Mouse (Mus musculus): ENCODE measurements at regions not wholly inside any gene's neighbourhood (a gene's known extent, or its start where the extent isn't known, plus 50 kb on each side); places are given as distances from the start of the nearest gene placed in this dataset.
"Not testable (repeated sequence)": the region's sequence is repeated elsewhere in the genome, so short reads cannot be mapped to it uniquely, and the experiment has no call there.

DNA sequence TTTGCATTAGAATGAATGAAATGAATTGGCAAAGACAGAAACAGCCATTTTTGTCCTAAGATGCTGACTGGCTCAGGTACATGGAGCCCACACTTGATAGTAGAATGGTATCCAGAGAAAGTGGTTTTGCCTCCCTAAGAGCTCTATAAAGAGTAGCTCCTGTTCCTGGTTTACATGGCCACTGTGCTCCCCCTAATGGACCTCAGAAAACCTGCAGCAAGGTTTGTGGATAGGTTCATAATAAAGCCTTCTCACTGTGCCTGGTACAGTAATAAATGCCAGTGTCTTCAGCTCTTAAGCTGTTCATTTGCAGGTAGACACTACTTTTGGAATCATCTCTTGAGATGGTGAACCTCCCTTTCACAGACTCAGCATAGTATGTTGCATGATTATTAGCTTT is 890.8 kb downstream of the Adam6a start:
- Histone ChIP-seq H3K27ac (ENCODE audit: low read length) (no peak overlapping the region), H3K4me1 (ENCODE audit: insufficient read depth, low read length) (no peaks in the 10 kb centered on the region), H3K4me2 (replicated peaks; ENCODE audit: low read depth, low read length) (no peak overlapping the region), H3K9me3 (ENCODE audit: low read length) (peaks cover 7% of the 10 kb centered on the region; the same call in 1 of the 2 replicates), H3K9ac (replicated peaks; ENCODE audit: low read length) (no peak overlapping the region), H3K4me3 (ENCODE audit: low read length) (no peak overlapping the region), H3K36me3 (ENCODE audit: insufficient read depth, low read length) (no peaks in the 10 kb centered on the region), H3K27me3 (ENCODE audit: insufficient read depth, low read length) (no peaks in the 10 kb centered on the region)
- no peak for ATAC-seq (ENCODE audit: low FRiP score, low TSS enrichment)

DNA sequence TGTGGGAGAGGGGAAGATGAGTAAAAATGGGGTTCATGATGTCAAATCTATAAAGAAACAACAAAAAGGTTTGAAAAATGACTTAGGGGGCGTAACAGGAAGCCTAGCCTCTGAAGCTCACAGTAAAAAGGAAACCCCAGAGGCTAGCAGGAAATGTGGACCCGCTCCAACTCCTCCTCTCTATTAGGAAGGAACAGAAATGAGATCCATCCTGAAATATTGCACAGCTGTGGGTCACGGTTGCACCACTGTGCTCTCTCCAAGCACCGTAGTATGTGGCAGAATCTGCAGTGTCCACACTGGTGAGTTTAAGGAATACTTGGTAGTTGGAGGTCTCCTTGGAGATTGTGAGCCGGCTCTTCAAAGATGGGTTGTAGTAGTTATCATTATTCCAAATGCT is 918.3 kb downstream of the Adam6a start:
- H3K4me3 ChIP-seq (ENCODE audit: low read length): no peak overlapping the region
- H3K9ac ChIP-seq (replicated peaks; ENCODE audit: low read length): no peak overlapping the region
- no peaks in the 10 kb centered on the region for H3K27me3 ChIP-seq (ENCODE audit: insufficient read depth, low read length)
- ATAC-seq (ENCODE audit: low FRiP score, low TSS enrichment): no peak
- WGBS: 76% methylated on average over 5 of the region's 5 CpGs
- no peaks in the 10 kb centered on the region for H3K36me3 ChIP-seq (ENCODE audit: insufficient read depth, low read length)
- no peaks in the 10 kb centered on the region for H3K4me1 ChIP-seq (ENCODE audit: insufficient read depth, low read length)
- H3K4me2 ChIP-seq (replicated peaks; ENCODE audit: low read depth, low read length): no peak overlapping the region
- H3K9me3 ChIP-seq (ENCODE audit: low read length): peaks cover 32% of the 10 kb centered on the region
- H3K27ac ChIP-seq (ENCODE audit: low read length): no peak overlapping the region

DNA sequence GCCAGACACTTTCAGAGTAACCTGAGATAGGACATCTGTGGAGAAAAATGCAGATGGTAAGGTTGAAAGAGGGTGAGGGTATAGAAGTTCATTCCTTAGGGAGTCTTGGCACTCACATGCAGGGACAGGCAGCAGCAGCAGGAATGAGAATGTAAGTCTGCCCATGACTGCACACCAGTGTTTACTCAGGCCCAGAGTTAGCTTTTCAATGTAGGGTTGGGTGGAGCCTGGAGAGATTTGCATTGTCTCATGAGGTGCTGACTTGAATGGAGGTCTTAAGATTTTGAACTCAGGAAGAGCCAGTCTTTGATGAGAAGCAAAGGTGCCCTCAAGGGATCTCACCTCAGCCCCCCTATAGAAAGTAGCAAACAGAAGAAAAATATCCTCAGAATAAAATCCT is 918.9 kb downstream of the Adam6a start:
- H3K36me3 ChIP-seq (ENCODE audit: insufficient read depth, low read length): no peaks in the 10 kb centered on the region
- H3K9ac ChIP-seq (replicated peaks; ENCODE audit: low read length): no peak overlapping the region
- no peaks in the 10 kb centered on the region for H3K4me1 ChIP-seq (ENCODE audit: insufficient read depth, low read length)
- no peaks in the 10 kb centered on the region for H3K27me3 ChIP-seq (ENCODE audit: insufficient read depth, low read length)
- H3K4me2 ChIP-seq (replicated peaks; ENCODE audit: low read depth, low read length): no peak overlapping the region
- H3K4me3 ChIP-seq (ENCODE audit: low read length): no peak overlapping the region
- H3K27ac ChIP-seq (ENCODE audit: low read length): no peak overlapping the region
- peaks cover 29% of the 10 kb centered on the region for H3K9me3 ChIP-seq (ENCODE audit: low read length)
- no peak for ATAC-seq (ENCODE audit: low FRiP score, low TSS enrichment)

DNA sequence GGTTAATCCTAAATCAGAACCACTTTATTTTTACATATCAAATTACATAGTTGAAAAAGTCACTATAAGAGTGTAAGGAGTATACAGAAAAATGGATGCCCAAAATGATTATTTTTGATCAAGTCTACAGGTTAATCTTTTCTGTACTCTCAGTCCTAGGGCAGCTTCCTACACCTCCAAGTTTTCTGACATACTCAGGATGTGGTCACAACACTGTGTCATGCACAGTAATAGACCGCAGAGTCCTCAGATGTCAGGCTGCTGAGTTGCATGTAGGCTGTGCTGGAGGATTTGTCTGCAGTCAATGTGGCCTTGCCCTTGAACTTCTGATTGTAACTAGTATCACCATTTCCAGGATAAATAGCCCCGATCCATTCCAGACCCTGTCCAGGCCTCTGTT is 925.1 kb downstream of the Adam6a start:
- WGBS: 88% methylated on average over 2 of the region's 2 CpGs
- H3K27ac ChIP-seq (ENCODE audit: low read length): no peak overlapping the region
- no peak overlapping the region for H3K4me3 ChIP-seq (ENCODE audit: low read length)
- H3K36me3 ChIP-seq (ENCODE audit: insufficient read depth, low read length): no peaks in the 10 kb centered on the region
- peaks cover 7% of the 10 kb centered on the region; the same call in 1 of the 2 replicates for H3K9me3 ChIP-seq (ENCODE audit: low read length)
- no peak overlapping the region for H3K4me2 ChIP-seq (replicated peaks; ENCODE audit: low read depth, low read length)
- no peak overlapping the region for H3K9ac ChIP-seq (replicated peaks; ENCODE audit: low read length)
- no peaks in the 10 kb centered on the region for H3K4me1 ChIP-seq (ENCODE audit: insufficient read depth, low read length)
- no peaks in the 10 kb centered on the region for H3K27me3 ChIP-seq (ENCODE audit: insufficient read depth, low read length)
- ATAC-seq (ENCODE audit: low FRiP score, low TSS enrichment): no peak

DNA sequence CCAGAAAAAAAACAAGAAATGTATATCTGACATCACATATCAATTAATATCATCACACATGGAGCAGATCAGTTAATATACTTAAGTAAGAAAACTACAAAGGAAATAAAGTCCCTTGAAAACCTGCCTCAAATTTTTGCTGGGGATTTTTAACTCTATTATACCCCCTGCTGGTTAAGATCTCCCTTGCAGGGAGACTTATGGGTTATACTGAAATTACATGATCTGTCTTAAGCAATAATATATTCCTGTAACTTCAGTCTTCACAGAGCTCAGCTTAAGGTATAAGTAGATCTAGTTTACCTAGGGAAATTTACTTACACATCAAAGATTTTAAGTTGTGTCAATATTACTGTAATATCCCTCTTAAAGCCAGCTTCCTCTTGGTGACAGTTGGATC is 929.0 kb downstream of the Adam6a start:
- H3K9me3 ChIP-seq (ENCODE audit: low read length): peaks cover 10% of the 10 kb centered on the region; the same call in 1 of the 2 replicates
- H3K27ac ChIP-seq (ENCODE audit: low read length); H3K36me3 ChIP-seq (ENCODE audit: insufficient read depth, low read length); H3K4me2 ChIP-seq (replicated peaks; ENCODE audit: low read depth, low read length); H3K27me3 ChIP-seq (ENCODE audit: insufficient read depth, low read length); H3K9ac ChIP-seq (replicated peaks; ENCODE audit: low read length); H3K4me1 ChIP-seq (ENCODE audit: insufficient read depth, low read length); ATAC-seq (ENCODE audit: low FRiP score, low TSS enrichment); H3K4me3 ChIP-seq (ENCODE audit: low read length): not testable (repeated sequence)

DNA sequence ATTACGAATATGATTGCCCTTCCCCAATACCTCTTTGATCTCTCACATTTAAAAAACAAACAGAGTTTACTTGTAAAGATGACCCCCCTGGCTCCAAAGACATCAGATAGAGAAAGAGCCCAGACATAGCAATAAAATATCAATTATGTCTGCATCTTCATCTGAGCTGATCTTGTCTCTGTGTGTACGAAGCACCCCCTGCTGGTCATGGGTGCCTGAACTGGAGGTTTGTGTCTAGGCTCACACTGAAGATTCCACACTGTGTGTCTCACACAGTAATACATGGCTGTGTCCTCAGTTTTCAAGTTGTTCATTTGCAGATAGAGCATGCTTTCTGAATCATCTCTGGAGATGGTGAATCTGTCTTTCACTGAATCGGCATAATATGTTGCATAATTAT is 935.0 kb downstream of the Adam6a start:
- no peaks in the 10 kb centered on the region for H3K27me3 ChIP-seq (ENCODE audit: insufficient read depth, low read length)
- H3K27ac ChIP-seq (ENCODE audit: low read length): no peak overlapping the region
- no peak overlapping the region for H3K9ac ChIP-seq (replicated peaks; ENCODE audit: low read length)
- 75% methylated on average over 3 of the region's 3 CpGs for WGBS
- no peak overlapping the region for H3K4me3 ChIP-seq (ENCODE audit: low read length)
- H3K36me3 ChIP-seq (ENCODE audit: insufficient read depth, low read length): no peaks in the 10 kb centered on the region
- no peaks in the 10 kb centered on the region for H3K4me1 ChIP-seq (ENCODE audit: insufficient read depth, low read length)
- ATAC-seq (ENCODE audit: low FRiP score, low TSS enrichment): no peak
- H3K9me3 ChIP-seq (ENCODE audit: low read length): peaks cover 10% of the 10 kb centered on the region; the same call in 1 of the 2 replicates
- H3K4me2 ChIP-seq (replicated peaks; ENCODE audit: low read depth, low read length): no peak overlapping the region

DNA sequence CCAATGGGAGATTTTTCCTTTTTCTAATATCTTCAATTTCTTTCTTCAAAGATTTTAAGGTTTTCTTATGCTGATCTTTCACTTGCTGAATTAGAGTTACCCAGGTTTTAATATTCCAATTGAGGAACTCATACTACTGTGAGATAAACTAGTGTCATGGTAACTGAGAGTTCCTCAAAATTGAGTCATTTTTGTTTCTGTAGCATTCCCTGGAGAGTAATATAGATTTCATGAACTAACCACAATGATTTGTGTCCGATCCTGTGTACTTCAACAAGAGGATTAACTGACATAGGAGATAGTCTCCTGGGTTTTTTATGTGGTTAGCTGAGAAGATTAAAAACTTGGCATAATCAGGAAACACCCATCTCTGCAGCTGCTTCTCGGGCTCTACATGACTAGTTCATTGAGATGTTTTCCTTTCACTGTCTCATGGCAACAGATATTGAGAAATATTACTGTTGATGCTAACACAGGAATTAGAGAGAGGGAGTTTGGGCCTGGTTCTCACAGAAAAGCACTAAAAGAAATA is 949.9 kb downstream of the Adam6a start:
- H3K27ac ChIP-seq (ENCODE audit: low read length); H3K4me3 ChIP-seq (ENCODE audit: low read length); H3K27me3 ChIP-seq (ENCODE audit: insufficient read depth, low read length); H3K9me3 ChIP-seq (ENCODE audit: low read length); H3K4me2 ChIP-seq (replicated peaks; ENCODE audit: low read depth, low read length); H3K36me3 ChIP-seq (ENCODE audit: insufficient read depth, low read length); H3K9ac ChIP-seq (replicated peaks; ENCODE audit: low read length); ATAC-seq (ENCODE audit: low FRiP score, low TSS enrichment); H3K4me1 ChIP-seq (ENCODE audit: insufficient read depth, low read length): not testable (repeated sequence)
- WGBS: 68% methylated on average over 2 of the region's 2 CpGs

DNA sequence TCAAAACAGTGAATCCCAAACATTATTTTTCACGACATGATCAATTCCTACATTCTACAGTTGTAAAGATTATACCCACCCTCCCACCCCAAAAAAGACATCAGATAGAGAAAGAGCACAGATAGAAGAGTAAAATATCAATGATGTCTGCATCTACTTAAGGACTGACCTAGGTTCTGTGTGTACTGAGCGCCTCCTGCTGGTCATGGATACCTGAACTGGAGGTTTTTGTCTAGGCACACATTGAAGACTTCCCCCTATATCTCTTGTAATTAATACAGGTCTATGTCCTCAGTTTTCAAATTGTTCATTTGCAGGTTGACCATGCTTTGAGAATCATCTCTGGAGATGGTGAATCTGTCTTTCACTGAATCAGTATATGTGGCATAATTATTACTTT is 952.0 kb downstream of the Adam6a start:
- Histone ChIP-seq H3K9me3 (ENCODE audit: low read length) (no peaks in the 10 kb centered on the region), H3K27me3 (ENCODE audit: insufficient read depth, low read length) (no peaks in the 10 kb centered on the region), H3K4me1 (ENCODE audit: insufficient read depth, low read length) (no peaks in the 10 kb centered on the region), H3K36me3 (ENCODE audit: insufficient read depth, low read length) (no peaks in the 10 kb centered on the region), H3K9ac (replicated peaks; ENCODE audit: low read length) (no peak overlapping the region), H3K4me3 (ENCODE audit: low read length) (no peak overlapping the region), H3K4me2 (replicated peaks; ENCODE audit: low read depth, low read length) (no peak overlapping the region), H3K27ac (ENCODE audit: low read length) (no peak overlapping the region)
- 40% methylated on average over 2 of the region's 2 CpGs for WGBS
- no peak for ATAC-seq (ENCODE audit: low FRiP score, low TSS enrichment)

DNA sequence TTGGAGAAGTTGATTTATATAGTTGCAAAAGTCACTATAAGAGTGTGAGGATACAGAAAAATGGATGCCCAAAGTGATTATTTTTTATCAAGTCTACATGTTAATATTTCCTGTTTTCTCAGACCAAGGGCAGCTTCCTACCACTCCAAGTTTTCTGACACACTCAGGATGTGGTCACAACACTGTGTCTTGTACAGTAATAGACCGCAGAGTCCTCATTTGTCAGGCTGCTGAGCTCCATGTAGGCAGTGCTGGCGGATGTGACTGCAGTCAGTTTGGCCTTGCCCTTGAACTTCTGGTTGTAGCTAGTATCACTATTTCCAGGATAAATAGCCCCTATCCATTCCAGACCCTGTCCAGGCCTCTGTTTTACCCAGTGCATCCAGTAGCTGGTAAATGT is 969.4 kb downstream of the Adam6a start:
- ATAC-seq (ENCODE audit: low FRiP score, low TSS enrichment): no peak
- Histone ChIP-seq H3K4me3 (ENCODE audit: low read length) (no peak overlapping the region), H3K9ac (replicated peaks; ENCODE audit: low read length) (no peak overlapping the region), H3K27me3 (ENCODE audit: insufficient read depth, low read length) (no peaks in the 10 kb centered on the region), H3K27ac (ENCODE audit: low read length) (no peak overlapping the region), H3K36me3 (ENCODE audit: insufficient read depth, low read length) (no peaks in the 10 kb centered on the region), H3K4me2 (replicated peaks; ENCODE audit: low read depth, low read length) (no peak overlapping the region), H3K9me3 (ENCODE audit: low read length) (peaks cover 3% of the 10 kb centered on the region; the same call in 1 of the 2 replicates), H3K4me1 (ENCODE audit: insufficient read depth, low read length) (no peaks in the 10 kb centered on the region)
- WGBS: 93% methylated on average over 2 of the region's 2 CpGs

DNA sequence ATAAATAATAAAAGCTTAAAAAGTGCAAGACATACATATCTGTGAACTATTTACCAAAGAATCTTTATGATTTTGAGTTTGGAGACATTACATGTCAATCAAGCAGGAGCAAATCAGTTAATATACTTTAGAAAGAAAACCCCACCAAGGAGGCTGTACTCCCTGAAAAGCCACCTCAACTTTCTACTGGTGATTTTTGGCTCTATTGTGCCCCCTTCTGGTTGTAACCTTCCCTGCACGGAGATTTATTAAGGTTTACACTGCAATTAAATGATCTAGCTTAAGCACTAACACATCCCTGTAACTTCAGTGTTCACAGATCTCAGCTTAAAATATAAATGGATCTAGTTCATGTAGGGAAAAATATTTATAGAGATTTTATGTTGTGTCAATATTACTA is 998.4 kb downstream of the Adam6a start:
- 49% methylated on average over 1 of the region's 1 CpGs for WGBS
- H3K4me1 ChIP-seq (ENCODE audit: insufficient read depth, low read length); H3K9ac ChIP-seq (replicated peaks; ENCODE audit: low read length); H3K4me2 ChIP-seq (replicated peaks; ENCODE audit: low read depth, low read length); H3K36me3 ChIP-seq (ENCODE audit: insufficient read depth, low read length); H3K9me3 ChIP-seq (ENCODE audit: low read length); H3K27ac ChIP-seq (ENCODE audit: low read length); H3K4me3 ChIP-seq (ENCODE audit: low read length); H3K27me3 ChIP-seq (ENCODE audit: insufficient read depth, low read length); ATAC-seq (ENCODE audit: low FRiP score, low TSS enrichment): not testable (repeated sequence)

DNA sequence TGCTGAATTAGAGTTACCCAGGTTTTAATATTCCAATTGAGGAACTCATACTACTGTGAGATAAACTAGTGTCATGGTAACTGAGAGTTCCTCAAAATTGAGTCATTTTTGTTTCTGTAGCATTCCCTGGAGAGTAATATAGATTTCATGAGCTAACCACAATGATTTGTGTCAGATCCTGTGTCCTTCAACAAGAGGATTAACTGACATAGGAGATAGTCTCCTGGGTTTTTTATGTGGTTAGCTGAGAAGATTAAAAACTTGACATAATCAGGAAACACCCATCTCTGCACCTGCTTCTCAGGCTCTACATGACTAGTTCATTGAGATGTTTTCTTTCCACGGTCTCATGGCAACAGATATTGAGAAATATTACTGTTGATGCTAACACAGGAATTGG is 1001.2 kb downstream of the Adam6a start:
- H3K4me2 ChIP-seq (replicated peaks; ENCODE audit: low read depth, low read length); H3K27ac ChIP-seq (ENCODE audit: low read length); ATAC-seq (ENCODE audit: low FRiP score, low TSS enrichment); H3K36me3 ChIP-seq (ENCODE audit: insufficient read depth, low read length); H3K4me3 ChIP-seq (ENCODE audit: low read length); H3K27me3 ChIP-seq (ENCODE audit: insufficient read depth, low read length); H3K4me1 ChIP-seq (ENCODE audit: insufficient read depth, low read length); H3K9ac ChIP-seq (replicated peaks; ENCODE audit: low read length): not testable (repeated sequence)
- WGBS: 60% methylated on average over 1 of the region's 1 CpGs
- H3K9me3 ChIP-seq (ENCODE audit: low read length): peaks cover 11% of the 10 kb centered on the region
